Mouse (Mus musculus): ENCODE data around the gene Gm10392.

Gm10392 gene

DNA sequence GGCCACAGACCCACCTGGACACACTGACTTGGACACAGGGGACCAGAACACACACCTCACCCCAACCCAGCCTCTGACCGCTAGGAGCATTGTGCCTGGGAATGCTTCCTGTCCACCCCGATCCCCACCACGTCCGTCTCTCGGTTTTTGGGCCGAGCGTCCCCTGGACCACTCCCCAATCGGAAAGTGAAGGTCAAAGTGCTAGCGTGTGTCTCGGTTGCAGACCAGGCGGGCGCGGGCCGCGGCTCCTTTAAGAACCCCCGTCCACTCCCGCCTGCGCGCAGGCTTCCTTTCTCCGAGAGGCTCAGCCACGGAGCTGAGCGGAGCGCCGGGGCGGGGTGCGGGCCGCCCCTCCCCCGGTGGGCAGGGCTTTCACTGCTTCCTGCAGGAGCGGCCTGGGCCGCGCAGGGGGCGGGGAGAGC lies 26.1 kb downstream of the Gm10392 start:
- peak; percentile 94 for DNase-seq (ENCODE audit: low read depth, low spot score)

DNA sequence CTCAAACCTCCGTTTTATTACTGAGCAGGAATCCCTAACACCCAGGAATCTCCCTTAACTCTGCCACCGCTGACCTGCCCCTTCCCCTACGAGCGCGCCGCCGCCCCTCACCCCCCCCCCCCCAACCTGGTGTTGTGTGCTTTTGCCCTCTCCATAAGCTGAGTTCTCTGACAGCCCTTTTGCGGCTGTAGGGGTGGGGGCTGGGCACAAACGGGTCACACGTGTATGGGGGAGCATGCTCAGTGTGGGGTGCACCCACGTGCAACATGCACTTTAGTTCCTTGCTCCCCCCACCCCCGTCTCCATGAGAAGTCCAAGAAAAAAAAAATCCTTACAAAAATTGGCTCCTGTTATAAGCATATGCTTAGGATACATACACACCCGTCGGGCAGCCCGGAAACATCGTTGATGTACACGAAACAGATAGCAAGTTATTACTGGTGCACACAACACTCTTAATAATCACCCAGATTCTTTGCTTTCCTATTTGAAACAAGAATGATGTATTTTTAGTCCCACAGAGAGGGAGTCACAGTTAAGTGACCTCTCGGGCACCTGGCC lies 26.6 kb downstream of the Gm10392 start:
- DNase-seq (ENCODE audit: low read depth, low spot score) = no peak

DNA sequence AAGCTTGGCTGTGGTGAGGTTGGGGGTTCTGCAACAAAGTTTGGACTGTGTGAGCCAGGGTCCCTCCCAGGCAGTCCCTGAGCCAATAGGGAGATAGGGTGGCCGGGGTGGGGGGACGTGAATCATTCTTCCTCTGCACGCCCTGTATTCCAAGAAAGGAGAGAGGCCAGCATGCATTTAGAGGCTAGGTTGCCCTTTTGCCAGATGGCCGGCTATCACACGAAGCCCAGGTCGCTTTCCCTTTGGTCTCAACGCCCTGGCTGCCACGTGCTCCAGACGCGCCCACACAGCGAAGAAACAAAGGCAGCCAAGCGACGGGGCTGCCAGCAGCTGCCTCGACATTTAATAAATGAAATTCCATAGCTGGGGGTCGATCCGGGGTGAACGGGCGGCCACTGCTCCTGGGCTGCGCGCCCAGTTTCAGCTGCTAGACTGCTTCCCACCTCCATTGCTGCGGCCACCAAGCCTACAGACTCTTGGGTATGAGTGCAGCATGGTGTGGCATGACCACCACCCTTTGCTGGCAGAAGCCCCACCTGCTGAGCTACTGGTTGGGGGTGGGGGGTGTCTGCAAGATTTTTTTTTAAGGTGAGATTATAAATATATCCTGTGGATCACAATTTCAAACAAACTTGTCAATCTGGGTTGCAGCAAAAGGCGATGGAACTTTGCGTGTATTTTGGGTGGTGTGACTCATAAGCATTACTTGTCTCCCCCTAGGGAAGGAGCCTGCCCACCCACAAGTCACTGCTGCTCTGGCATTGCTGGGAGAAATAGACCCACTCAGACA lies 27.3 kb downstream of the Gm10392 start:
- DNase-seq (ENCODE audit: low read depth, low spot score) = peak; percentile 83

DNA sequence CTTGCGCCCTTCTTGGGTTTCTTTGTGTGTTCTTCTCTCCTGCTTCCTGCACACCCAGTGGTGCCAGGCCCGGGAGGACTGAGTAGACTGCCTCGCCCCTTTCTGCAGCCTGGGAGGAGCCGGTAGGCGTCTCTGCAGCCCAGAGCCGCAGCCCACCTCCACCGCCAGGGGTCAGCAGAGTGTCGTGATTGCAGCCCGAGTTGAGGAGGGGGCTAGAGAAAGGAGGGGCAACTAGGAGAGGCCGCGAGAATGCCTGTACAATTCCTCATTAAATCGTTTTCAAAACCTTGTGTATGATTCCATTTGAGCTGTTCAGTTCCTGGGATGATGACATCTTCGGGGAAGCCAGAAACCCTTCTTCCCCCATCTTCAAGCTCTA lies 27.9 kb downstream of the Gm10392 start:
- peak; percentile 97 for DNase-seq (ENCODE audit: low read depth, low spot score)

DNA sequence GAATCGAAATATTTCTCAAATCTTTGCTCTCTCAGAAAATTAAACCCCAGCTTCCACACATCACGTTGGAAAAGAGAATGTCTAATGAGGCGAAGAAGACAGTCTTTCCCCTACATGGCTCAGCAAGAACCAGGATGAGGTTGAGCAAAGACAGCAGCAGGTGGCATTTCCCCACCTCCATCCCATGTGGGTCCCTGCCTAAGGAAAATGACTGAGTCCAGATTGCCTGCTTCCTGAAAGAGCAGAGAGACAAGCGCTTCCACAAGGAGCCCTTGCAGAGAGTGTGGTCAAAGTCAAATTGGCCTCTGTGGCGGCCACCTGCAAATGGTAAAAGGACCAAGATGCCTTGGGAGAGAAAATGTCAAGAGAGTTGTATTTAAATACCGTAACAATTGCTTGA lies 28.5 kb downstream of the Gm10392 start:
- DNase-seq (ENCODE audit: low read depth, low spot score) = no peak

- peak; percentile 79 for DNase-seq (ENCODE audit: low read depth, low spot score)
Measured at GRCm38 (mm10) chr11:77489591-77490235, 29.3 kb downstream of the Gm10392 start, which contains the start of gene Ankrd13b. Gene Ankrd13b (minus strand): TSS chr11:77489678.

- DNase-seq (ENCODE audit: low read depth, low spot score) = peak; percentile 39
Measured at GRCm38 (mm10) chr11:77488771-77489581, 30.0 kb downstream of the Gm10392 start.

DNA sequence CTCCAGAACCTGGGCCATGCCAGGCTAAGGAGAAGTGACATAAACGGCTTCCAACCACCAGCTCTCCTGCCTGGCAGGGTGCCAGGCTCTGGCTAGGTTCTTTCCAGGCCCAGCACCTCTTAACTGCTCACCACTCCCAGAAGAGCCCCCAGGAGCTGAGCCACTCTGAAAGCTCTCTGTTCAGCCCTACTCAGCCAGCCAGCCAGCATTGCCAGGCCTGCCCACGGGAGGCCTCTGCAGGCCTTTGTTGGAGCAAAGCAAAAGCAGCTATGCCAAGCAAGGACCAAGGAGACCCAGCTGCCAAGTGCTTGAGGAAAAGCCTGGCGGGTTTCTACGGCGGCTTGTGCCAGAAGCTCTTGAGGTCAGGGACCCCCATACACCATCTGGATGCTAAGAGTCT lies 32.2 kb downstream of the Gm10392 start:
- DNase-seq (ENCODE audit: low read depth, low spot score) = no peak

- no peak for DNase-seq (ENCODE audit: low read depth, low spot score)
Measured at GRCm38 (mm10) chr11:77485229-77485628, 33.8 kb downstream of the Gm10392 start.

GRCm38 (mm10) chr11:77483510-77484255 lies 35.3 kb downstream of the Gm10392 start:
- no peak for DNase-seq (ENCODE audit: low read depth, low spot score)

- no peak for DNase-seq (ENCODE audit: low read depth, low spot score)
Measured at GRCm38 (mm10) chr11:77483043-77483442, 36.0 kb downstream of the Gm10392 start.

GRCm38 (mm10) chr11:77476895-77477294 lies 42.1 kb downstream of the Gm10392 start:
- no peak for DNase-seq (ENCODE audit: low read depth, low spot score)

DNA sequence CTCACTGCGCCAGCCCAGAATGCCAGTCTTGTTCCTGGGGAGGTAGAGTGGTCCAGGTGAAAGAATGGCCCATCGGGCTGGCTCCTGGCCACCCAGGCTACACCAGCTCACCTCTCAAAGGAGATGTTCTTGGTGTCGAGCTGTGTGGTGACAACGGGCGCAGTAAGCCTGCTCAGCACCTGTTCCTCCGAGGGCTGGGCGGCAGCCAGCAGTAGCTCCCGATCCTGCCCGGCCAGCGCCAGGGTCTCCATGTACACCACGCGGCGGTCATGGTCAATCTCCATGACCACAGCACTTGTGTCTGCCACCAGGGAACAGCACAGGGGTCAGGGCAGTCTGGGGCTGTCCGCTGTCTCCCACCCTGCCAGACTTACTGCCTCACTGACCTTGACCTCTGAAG lies 42.8 kb downstream of the Gm10392 start:
- no peak for DNase-seq (ENCODE audit: low read depth, low spot score)

DNA sequence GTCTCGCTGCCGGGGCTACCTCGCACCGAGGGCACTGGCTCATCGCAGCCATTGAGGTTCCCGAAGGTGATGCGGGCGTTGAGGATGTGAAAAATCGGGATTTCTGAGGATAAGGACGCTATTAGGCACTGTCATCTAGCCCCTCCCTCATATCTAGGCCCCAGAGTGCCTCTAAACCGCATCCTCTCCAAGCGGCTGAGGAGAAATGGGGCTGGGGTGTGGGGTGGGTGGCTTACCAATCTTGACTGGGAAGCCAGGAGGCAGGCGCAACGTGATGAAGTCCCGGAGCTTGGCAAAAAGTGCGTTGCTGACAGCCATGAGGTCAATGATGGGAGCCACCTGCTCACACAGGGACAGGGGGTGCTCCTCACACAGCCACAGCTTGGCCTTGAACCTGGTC lies 46.2 kb downstream of the Gm10392 start:
- DNase-seq (ENCODE audit: low read depth, low spot score) = no peak

GRCm38 (mm10) chr11:77471407-77471806 lies 47.6 kb downstream of the Gm10392 start:
- DNase-seq (ENCODE audit: low read depth, low spot score) = no peak

DNA sequence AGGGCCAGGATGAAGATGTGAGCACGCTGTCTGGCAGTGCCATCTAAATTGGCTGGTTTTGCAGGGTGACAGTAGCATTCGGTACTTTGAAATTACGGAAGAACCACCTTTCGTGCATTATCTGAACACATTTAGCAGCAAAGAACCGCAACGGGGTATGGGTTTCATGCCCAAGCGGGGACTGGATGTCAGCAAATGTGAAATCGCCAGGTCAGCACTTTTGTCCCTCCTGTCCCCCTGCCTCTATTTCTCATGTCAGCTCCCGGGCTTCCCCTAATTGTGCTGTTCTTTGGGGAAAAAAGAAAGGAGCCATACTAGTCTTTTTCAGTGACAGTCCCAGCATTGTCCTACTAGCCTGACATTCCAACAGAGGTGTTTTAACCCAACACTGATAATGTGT lies 50.6 kb downstream of the Gm10392 start:
- no peak for DNase-seq (ENCODE audit: low read depth, low spot score)

GRCm38 (mm10) chr11:77467784-77468183 lies 51.2 kb downstream of the Gm10392 start:
- DNase-seq (ENCODE audit: low read depth, low spot score) = peak; percentile 72

GRCm38 (mm10) chr11:77467157-77467556 lies 51.8 kb downstream of the Gm10392 start:
- DNase-seq (ENCODE audit: low read depth, low spot score) = peak; percentile 63
